In the genomic region with DNA sequence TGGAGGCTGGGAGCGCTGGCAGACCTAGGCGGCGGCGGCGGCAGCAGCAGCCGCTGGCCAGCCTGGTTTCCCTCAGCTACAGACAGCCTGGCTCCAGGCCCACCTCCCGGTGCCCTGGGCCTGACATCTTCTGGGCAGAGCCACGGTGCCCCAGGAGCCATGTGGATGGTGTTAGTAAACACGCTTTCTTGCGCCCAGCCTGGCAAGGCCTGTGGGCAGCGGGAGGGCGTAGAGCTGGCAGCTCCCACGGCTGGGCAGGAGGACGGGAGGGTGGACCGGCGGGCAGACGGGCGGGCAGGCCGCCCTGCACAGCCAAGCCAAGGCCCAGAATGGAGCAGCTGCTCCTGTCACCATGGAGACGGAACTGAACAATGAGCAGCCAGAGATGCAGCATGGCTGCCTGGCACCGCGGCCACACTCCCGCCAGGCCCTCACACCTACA, we compare ENCODE assay signal across 7 mouse cellular contexts. TPM values are rescaled to one million over a fixed set of nuclear protein-coding genes. Genes with fewer than 3 reads are reported as not detected.
DNase-seq lines count a peak whose midpoint lies in the region; ATAC-seq lines count a peak whose summit lies in the region.

No protein-coding gene starts in this region.

- H3K27ac ChIP-seq in forebrain, embryonic 16.5 days (ENCODE audit: low read length), result peak overlapping the region; percentile 94
- H3K27ac ChIP-seq in liver, embryonic 13.5 days, result no peak overlapping the region

- H3K4me3 ChIP-seq in forebrain, embryonic 16.5 days (replicated peaks; ENCODE audit: low read length), result peak overlapping the region; percentile 19
- no peak overlapping the region for H3K4me3 ChIP-seq in liver, embryonic 13.5 days (replicated peaks)

- no peaks in the 10 kb centered on the region for H3K27me3 ChIP-seq in forebrain, embryonic 16.5 days (replicated peaks; ENCODE audit: control insufficient read depth, insufficient read depth, low read length)
- peaks cover 14% of the 10 kb centered on the region for H3K27me3 ChIP-seq in liver, embryonic 13.5 days

- peak overlapping the region; percentile 51 for H3K4me2 ChIP-seq in forebrain, embryonic 16.5 days (ENCODE audit: low read length)
- H3K4me2 ChIP-seq in liver, embryonic 13.5 days, result peak overlapping the region; percentile 34; the same call in 1 of the 2 replicates

- H3K9ac ChIP-seq in forebrain, embryonic 16.5 days (replicated peaks; ENCODE audit: low read depth, low read length), result peak overlapping the region; percentile 61
- H3K9ac ChIP-seq in liver, embryonic 13.5 days, result no peak overlapping the region

- H3K36me3 ChIP-seq in forebrain, embryonic 16.5 days (ENCODE audit: control insufficient read depth, insufficient read depth), result no peaks in the 10 kb centered on the region
- H3K36me3 ChIP-seq in liver, embryonic 13.5 days, result no peaks in the 10 kb centered on the region

- H3K4me1 ChIP-seq in forebrain, embryonic 16.5 days (replicated peaks; ENCODE audit: control insufficient read depth, insufficient read depth, low read length), result peaks cover 37% of the 10 kb centered on the region
- peaks cover 3% of the 10 kb centered on the region; the same call in 1 of the 2 replicates for H3K4me1 ChIP-seq in liver, embryonic 13.5 days (replicated peaks)

- WGBS in forebrain, embryonic 16.5 days, result under 1% methylated on average over 23 of the region's 23 CpGs
- 24% methylated on average over 23 of the region's 23 CpGs for WGBS in liver, embryonic 13.5 days (ENCODE audit: insufficient replicate concordance)

- intact Hi-C loops in heart, postnatal 10 days (cut with DNase I), result loop anchor here (2.0 to 10.0 kb wide), 2 partner anchors 34 to 90 kb away; no protein-coding TSS in a partner anchor

- peak; percentile 97 for ATAC-seq in forebrain, embryonic 16.5 days
- ATAC-seq in liver, embryonic 13.5 days (ENCODE audit: low read depth), result no peak

- H3K9me3 ChIP-seq in forebrain, embryonic 16.5 days (ENCODE audit: control insufficient read depth, low read length), result no peaks in the 10 kb centered on the region
- no peaks in the 10 kb centered on the region for H3K9me3 ChIP-seq in liver, embryonic 13.5 days (replicated peaks)

- DNase-seq in cerebellum, adult 8-10 months, result peak; percentile 94
- peak; percentile 86 to 91 for DNase-seq in heart, postnatal 10 days
- peak; percentile 76 for DNase-seq in kidney, postnatal 36 days
- no peak for DNase-seq in liver, embryonic 13.5 days
- peak; percentile 93 for DNase-seq in ovary, adult 18-20 months (ENCODE audit: low spot score)
- peak; percentile 19 for DNase-seq in yolk sac, embryonic 10.5 days (ENCODE audit: low spot score)

RNA-seq across cellular contexts. Expression of a gene that starts 37.2 kb away (rescaled TPM):
- 156 and 197 TPM in 2 replicates for polyA plus RNA-seq in forebrain, embryonic 16.5 days (2015; fragmentation: Nextera tagmentation; extraction: Ambion mirVana)
- 10 to 100 TPM; 11.7 to 14.5 TPM for total RNA-seq in heart, postnatal 10 days (2021)
- 7.5 and 7.7 TPM in 2 replicates for polyA plus RNA-seq in liver, embryonic 13.5 days (2015; fragmentation: Nextera tagmentation; extraction: Ambion mirVana)

Comparison
In these comparisons a context has a peak if more than half of its experiments do, and no peak if none do; other contexts are left out.
1. RNA of a gene that starts 37.2 kb away (polyA plus RNA-seq): 156 to 197 TPM in forebrain, embryonic 16.5 days; 7.5 to 7.7 TPM in liver, embryonic 13.5 days; every median in the first group is over 10 times any median in the second.